Mouse (Mus musculus): ENCODE data around the gene Ciz1. TPM values are rescaled to one million over a fixed set of nuclear protein-coding genes. Genes with fewer than 3 reads are reported as not detected.
"Not testable (repeated sequence)": the region's sequence is repeated elsewhere in the genome, so short reads cannot be mapped to it uniquely, and the experiment has no call there.

Ciz1 gene
- polyA plus RNA-seq, 1 experiment = 120 TPM

DNA sequence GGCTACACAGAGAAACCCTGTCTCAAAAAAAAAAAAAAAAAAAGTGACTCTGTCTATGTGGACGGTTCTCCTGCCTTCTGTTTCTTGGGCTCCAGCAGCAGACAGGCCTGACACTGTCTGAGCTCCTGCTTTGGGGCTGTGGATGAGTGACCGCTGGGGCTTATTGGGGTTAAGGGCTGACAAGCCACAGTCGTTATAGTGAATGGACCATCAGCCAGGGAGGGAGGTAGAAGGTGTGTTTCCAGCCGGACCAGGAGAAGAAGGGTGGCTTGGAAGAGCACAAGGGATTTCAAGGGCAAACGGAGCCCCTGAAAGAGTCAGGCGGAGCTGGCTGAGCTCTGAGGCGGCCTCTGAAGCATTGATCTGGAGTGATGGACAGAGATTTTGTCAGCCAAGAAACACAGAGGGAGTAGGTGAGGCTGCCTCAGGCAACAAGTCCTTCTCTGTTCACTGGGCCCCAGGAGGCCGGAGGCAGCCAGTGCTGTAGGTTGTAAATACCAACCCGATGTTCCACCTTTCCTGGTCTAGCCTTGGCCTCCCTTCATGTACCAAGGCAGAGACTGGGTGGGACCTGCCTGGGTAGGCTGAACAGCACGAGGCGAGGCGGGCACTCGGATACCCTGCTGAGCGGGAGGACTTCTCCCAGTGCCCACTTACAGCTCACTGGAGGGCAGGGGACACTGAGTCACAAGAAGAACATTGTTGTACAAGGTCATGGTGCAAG lies 7.4 kb upstream of the Ciz1 start:
- no peak for DNase-seq (ENCODE audit: low spot score)

DNA sequence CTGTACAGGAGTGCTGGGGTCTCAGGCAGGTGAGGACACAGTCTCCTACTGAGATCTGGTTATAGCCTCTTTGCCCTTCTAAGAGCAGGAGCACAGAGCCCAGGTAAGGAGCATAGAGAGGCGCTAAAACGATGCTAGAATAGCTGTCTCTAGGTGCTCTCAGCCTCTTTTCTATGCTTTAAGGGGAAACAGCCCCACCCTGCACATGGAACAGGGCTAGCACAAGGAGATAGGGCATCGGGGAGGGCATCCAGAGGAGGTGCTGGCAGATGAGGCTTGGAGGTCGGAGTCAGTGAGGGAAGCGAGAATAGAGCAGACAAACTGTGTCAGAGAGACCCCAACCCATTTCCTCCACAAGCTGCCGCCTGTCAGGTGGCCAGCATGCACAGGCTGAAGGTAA lies 5.1 kb upstream of the Ciz1 start:
- DNase-seq (ENCODE audit: low spot score) = no peak

- no peak for DNase-seq (ENCODE audit: low spot score)
These were observed 3.8 kb upstream of the Ciz1 start for GRCm38 (mm10) chr2:32348311-32348710.

GRCm38 (mm10) chr2:32349625-32350255 lies 2.4 kb upstream of the Ciz1 start:
- DNase-seq (ENCODE audit: low spot score) = no peak

- DNase-seq (ENCODE audit: low spot score) = no peak
These were observed 1.6 kb upstream of the Ciz1 start for GRCm38 (mm10) chr2:32350471-32351051.

- DNase-seq (ENCODE audit: low spot score) = no peak
These were observed 611 bp upstream of the Ciz1 start for GRCm38 (mm10) chr2:32351471-32351961.

- peak; percentile 89 for DNase-seq (ENCODE audit: low spot score)
These were observed 948 bp downstream of the Ciz1 start, which contains the start of gene Dnm1 for GRCm38 (mm10) chr2:32353007-32353542. TSS of gene Dnm1 (minus strand) at chr2:32353338.

- no peak for DNase-seq (ENCODE audit: low spot score)
These were observed 1.7 kb downstream of the Ciz1 start for GRCm38 (mm10) chr2:32353836-32354235.

- DNase-seq (ENCODE audit: low spot score) = no peak
These were observed 2.3 kb downstream of the Ciz1 start for GRCm38 (mm10) chr2:32354336-32354895.

GRCm38 (mm10) chr2:32356216-32356615 lies 4.1 kb downstream of the Ciz1 start:
- no peak for DNase-seq (ENCODE audit: low spot score)

GRCm38 (mm10) chr2:32357710-32358109 lies 5.6 kb downstream of the Ciz1 start:
- DNase-seq (ENCODE audit: low spot score) = no peak

DNA sequence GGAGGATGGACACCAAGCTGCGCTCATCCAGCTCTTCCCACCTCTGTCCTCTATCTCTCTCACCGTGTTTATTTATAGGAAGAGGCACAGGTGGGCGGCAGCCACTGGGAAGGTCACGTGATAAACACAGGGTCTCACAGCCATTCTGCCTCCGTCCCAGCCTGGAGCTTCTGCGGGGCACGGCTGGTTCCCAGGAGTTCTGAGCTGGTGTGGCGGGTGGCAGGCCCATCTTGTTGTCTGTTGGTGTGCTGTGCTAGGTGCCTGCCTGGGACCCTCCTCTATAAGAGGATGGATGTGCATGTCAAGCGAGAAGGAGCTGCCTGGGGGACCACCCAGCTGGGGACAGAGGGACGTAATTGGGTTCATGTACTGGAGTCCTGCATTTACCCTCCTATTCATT lies 6.3 kb downstream of the Ciz1 start:
- no peak for DNase-seq (ENCODE audit: low spot score)

- no peak for DNase-seq (ENCODE audit: low spot score)
These were observed 8.6 kb downstream of the Ciz1 start for GRCm38 (mm10) chr2:32360741-32361140.

- DNase-seq (ENCODE audit: low spot score) = peak; percentile 58
These were observed 9.3 kb downstream of the Ciz1 start for GRCm38 (mm10) chr2:32361437-32361836.

DNA sequence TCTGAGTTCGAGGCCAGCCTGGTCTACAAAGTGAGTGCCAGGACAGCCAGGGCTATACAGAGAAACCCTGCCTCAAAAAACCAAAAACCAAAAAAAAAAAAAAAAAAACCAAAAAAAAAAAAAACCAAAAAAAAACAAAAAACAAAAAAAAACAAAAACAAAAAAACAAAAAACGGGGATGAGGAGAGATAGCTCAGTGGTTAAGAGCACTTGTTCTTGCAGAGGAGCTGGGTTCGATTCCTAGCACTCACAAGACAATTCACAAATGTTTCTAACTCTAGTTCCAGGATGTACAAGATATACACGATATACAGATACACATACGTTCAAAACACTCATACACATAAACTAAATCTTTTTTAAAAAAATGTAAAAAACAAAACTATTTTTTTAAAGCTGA lies 10.1 kb downstream of the Ciz1 start:
- DNase-seq (ENCODE audit: low spot score) = not testable (repeated sequence)

DNA sequence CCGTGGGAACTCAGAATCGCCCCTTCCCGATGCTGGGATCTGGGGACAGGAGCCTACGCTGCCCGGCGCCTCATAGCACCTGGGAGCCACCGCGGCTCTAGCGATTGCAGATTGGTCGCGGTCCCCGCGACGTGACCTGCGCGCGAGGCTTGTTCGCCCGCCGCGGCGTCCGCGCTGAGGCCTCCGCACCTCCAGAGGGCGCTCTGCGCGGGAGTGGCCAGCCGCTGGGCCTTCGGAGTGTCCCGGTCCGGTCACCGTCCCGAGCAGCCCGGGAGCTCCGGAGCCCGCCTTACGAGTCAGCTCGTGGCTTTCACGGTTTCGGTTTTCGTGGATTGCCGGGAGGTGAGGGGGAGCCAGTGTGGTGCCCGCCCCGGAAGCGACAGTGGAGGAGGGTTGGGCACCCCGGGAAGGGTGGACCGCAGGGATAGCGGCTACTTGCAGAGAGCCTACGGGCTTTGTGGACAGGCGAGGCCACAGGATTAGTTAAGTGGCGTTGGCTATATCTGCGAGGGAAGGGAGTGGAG lies 10.8 kb downstream of the Ciz1 start:
- DNase-seq (ENCODE audit: low spot score) = peak; percentile 96

DNA sequence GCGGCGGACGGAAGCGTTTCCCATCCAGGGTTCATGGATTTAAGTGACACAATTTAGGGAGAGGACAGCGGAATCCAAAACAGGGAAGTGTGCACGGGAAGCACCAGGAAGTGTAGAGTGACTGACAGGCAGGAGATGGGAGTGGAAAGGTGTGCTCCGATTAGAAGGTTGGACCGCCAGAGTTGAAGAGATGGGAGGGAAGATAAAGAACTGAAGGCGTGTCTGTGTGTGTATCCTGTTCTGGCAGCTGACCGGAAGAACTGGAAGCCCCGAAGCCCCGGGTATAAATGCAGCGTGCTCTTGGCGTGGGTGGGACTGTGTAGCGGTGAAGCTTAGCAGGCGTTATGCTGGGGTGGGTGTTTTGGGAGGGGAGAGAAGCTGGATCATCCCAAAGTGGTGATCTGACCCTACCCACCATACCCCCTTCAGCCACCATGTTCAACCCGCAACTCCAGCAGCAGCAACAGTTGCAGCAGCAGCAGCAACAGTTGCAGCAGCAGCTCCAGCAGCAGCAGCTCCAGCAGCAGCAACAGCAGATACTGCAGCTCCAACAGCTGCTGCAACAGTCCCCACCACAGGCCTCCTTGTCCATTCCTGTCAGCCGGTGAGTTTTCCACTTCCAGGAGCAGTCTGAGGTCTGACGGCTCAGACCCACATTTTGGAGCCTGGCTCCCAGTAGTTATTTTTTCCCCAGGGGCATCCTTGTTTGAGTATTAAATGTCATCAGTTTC lies 11.4 kb downstream of the Ciz1 start:
- DNase-seq (ENCODE audit: low spot score) = no peak

- DNase-seq (ENCODE audit: low spot score) = no peak
These were observed 12.0 kb downstream of the Ciz1 start for GRCm38 (mm10) chr2:32364121-32364520.

DNA sequence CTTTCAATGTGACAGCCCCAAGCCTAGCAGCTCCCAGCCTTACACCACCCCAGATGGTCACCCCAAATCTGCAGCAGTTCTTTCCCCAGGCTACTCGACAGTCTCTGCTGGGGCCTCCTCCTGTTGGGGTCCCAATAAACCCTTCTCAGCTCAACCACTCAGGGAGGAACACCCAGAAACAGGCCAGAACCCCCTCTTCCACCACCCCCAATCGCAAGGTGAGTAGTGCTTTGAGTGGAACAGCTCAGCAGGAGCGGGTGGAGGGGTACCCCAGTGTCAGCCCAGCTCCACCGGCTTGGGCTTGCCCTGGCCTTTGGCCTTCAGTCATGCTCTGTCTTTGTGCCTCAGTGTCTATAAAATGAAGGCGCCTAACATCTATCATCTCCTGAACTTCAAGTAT lies 15.2 kb downstream of the Ciz1 start:
- DNase-seq (ENCODE audit: low spot score) = no peak

DNA sequence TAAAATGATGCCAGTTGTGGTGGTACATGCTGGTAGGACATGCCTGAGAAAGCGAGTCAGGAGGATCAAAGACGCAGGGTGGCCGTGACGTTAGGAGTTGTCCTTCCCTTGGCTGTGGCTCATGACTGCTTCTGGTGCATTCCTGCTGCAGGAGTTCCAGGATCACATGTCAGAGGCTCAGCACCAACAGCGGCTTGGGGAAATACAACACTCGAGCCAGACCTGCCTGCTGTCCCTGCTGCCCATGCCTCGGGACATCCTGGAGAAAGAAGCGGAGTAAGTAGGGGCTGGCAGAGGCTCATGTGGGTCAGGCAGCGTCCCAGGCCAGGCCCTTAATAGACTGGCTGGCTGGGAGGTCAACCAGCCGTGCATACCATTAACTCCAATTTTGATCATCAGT lies 22.1 kb downstream of the Ciz1 start:
- no peak for DNase-seq (ENCODE audit: low spot score)

DNA sequence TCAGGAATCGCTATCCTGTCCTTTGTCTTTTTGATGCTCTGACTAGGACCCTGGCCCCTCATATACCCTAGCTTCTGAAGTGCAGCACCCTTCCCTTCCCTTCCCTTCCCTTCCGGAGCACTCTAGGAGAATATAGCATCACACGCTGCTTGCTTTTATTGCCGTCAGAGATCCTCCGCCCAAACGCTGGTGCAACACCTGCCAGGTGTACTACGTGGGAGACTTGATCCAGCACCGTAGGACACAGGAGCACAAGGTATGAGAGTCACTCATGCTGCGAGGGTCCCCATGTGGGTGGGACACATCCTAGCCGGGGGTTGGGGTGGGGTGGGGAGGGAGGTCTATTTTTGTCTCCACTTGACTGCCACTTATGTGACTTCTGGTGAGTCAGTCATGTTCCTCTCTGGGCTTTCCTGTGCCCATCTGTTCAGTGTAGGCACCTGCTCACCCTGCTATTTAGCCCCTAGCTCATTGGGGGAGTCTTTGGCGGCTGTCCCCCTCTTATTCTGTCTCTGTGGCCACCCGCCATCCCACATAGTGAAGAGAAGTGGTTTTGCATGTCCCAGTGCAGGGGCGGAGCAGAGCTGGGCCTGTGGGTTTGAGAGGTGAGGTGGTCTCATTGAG lies 23.3 kb downstream of the Ciz1 start:
- DNase-seq (ENCODE audit: low spot score) = no peak
